Mouse (Mus musculus) midbrain, embryonic 11.5 days (tissue): Measurements from ENCODE around the gene Rapgef3. TPM values are rescaled to one million over a fixed set of nuclear protein-coding genes. Genes with fewer than 3 reads are reported as not detected.

Source experiments
- ATAC-seq: fragments of 200-750 bp; cut with Nextera tagmentation; 2 replicates; pipeline ENCODE4 v1.8.0; 2017; ENCODE audit warnings: moderate TSS enrichment, moderate library complexity; ENCODE audit not compliant: low FRiP score
- DNase-seq: peaks from one replicate; pipeline ENCODE4 v3.0.0; 2015; ENCODE audit warnings: low spot score; ENCODE audit errors: missing footprints
- H3K27ac ChIP-seq: fragments of 300-500 bp; sonication (generic); 2 replicates; pipeline ENCODE4 v1.5.1; 2014; ENCODE audit warnings: low read depth, low read length
- H3K27me3 ChIP-seq: fragments of 300-500 bp; sonication (generic); 2 replicates; pipeline ENCODE4 v1.6.1; 2014; ENCODE audit warnings: mild to moderate bottlenecking, low read length, moderate library complexity, mixed read lengths; ENCODE audit not compliant: control insufficient read depth, insufficient read depth
- H3K36me3 ChIP-seq: fragments of 300-500 bp; sonication (generic); 2 replicates; pipeline ENCODE4 v1.6.1; 2014; ENCODE audit warnings: mild to moderate bottlenecking, low read length, moderate library complexity, mixed read lengths; ENCODE audit not compliant: control insufficient read depth, insufficient read depth
- H3K4me1 ChIP-seq: fragments of 300-500 bp; sonication (generic); 2 replicates; pipeline ENCODE4 v1.6.1; 2014; ENCODE audit warnings: low read length; ENCODE audit not compliant: control insufficient read depth, insufficient read depth
- H3K4me2 ChIP-seq: fragments of 300-500 bp; sonication (generic); 2 replicates; pipeline ENCODE4 v1.6.1; 2014; ENCODE audit warnings: mild to moderate bottlenecking, moderate library complexity
- H3K4me3 ChIP-seq: fragments of 300-500 bp; sonication (generic); 2 replicates; pipeline ENCODE4 v1.5.1; 2014; ENCODE audit warnings: low read depth, low read length
- H3K9ac ChIP-seq: fragments of 300-500 bp; sonication (generic); 2 replicates; pipeline ENCODE4 v1.6.1; 2014; ENCODE audit warnings: low read length
- H3K9me3 ChIP-seq: fragments of 300-500 bp; sonication (generic); 2 replicates; pipeline ENCODE4 v1.6.1; 2016; ENCODE audit warnings: low read length; ENCODE audit not compliant: control insufficient read depth
- WGBS: fragments of 180-500 bp; shearing (Covaris S2); extraction: QIAGEN DNeasy Blood & Tissue Kit; methylation state at CpG from one replicate; pipeline ENCODE4 v1.1.7; 2014; 5-methylcytosine and 5-hydroxymethylcytosine counted together
- polyA plus RNA-seq: library from polyadenylated mRNA; unstranded; fragments of >200 nt; fragmentation: Nextera tagmentation; extraction: Ambion mirVana; gene quantifications from 2 replicates; pipeline ENCODE4 v1.2.1, GENCODE M21; 2014

Rapgef3 gene
- polyA plus RNA-seq, 1 experiment from 2014 or later: 3.0 TPM

- WGBS: 37% methylated on average over 12 of the region's 12 CpGs
- no peaks in the 10 kb centered on the region for H3K9me3 ChIP-seq
- no peak overlapping the region for H3K4me3 ChIP-seq
- H3K27ac ChIP-seq: no peak overlapping the region
- DNase-seq (peak; percentile 93), ATAC-seq (no peak)
- H3K27me3 ChIP-seq: no peaks in the 10 kb centered on the region
- H3K4me1 ChIP-seq: no peaks in the 10 kb centered on the region
- H3K9ac ChIP-seq: no peak overlapping the region
- H3K4me2 ChIP-seq: no peak overlapping the region
- no peaks in the 10 kb centered on the region for H3K36me3 ChIP-seq
Measured at GRCm38 (mm10) chr15:97717861-97718534, 49.8 kb downstream of the Rapgef3 start.

GRCm38 (mm10) chr15:97716782-97717181 lies 51.0 kb downstream of the Rapgef3 start:
- Histone ChIP-seq H3K4me1 (no peaks in the 10 kb centered on the region), H3K27ac (no peak overlapping the region), H3K4me2 (no peak overlapping the region), H3K36me3 (no peaks in the 10 kb centered on the region), H3K4me3 (no peak overlapping the region), H3K27me3 (no peaks in the 10 kb centered on the region), H3K9me3 (no peaks in the 10 kb centered on the region), H3K9ac (no peak overlapping the region)
- DNase-seq (peak; percentile 19), ATAC-seq (no peak)
- WGBS: 92% methylated on average over 11 of the region's 11 CpGs

- H3K27me3 ChIP-seq: no peaks in the 10 kb centered on the region
- WGBS: 97% methylated on average over 1 of the region's 1 CpGs
- H3K9me3 ChIP-seq: no peaks in the 10 kb centered on the region
- H3K4me1 ChIP-seq: no peaks in the 10 kb centered on the region
- ATAC-seq (no peak), DNase-seq (peak; percentile 12)
- no peaks in the 10 kb centered on the region for H3K36me3 ChIP-seq
- H3K27ac ChIP-seq: no peak overlapping the region
- H3K9ac ChIP-seq: no peak overlapping the region
- H3K4me2 ChIP-seq: no peak overlapping the region
- H3K4me3 ChIP-seq: no peak overlapping the region
Measured at GRCm38 (mm10) chr15:97715734-97716133, 52.0 kb downstream of the Rapgef3 start.

GRCm38 (mm10) chr15:97715083-97715482 lies 52.7 kb downstream of the Rapgef3 start:
- no peaks in the 10 kb centered on the region for H3K4me1 ChIP-seq
- H3K27ac ChIP-seq: no peak overlapping the region
- no peaks in the 10 kb centered on the region for H3K36me3 ChIP-seq
- ATAC-seq (no peak), DNase-seq (no peak)
- no peak overlapping the region for H3K4me2 ChIP-seq
- no peak overlapping the region for H3K4me3 ChIP-seq
- H3K9me3 ChIP-seq: no peaks in the 10 kb centered on the region
- no peak overlapping the region for H3K9ac ChIP-seq
- WGBS: 94% methylated on average over 8 of the region's 8 CpGs
- H3K27me3 ChIP-seq: no peaks in the 10 kb centered on the region

- DNase-seq (peak; percentile 61), ATAC-seq (no peak)
- Histone ChIP-seq H3K36me3 (no peaks in the 10 kb centered on the region), H3K27ac (no peak overlapping the region), H3K27me3 (no peaks in the 10 kb centered on the region), H3K4me3 (no peak overlapping the region), H3K4me2 (no peak overlapping the region), H3K9me3 (no peaks in the 10 kb centered on the region), H3K9ac (no peak overlapping the region), H3K4me1 (no peaks in the 10 kb centered on the region)
- WGBS: 63% methylated on average over 6 of the region's 6 CpGs
Measured at GRCm38 (mm10) chr15:97712546-97712945, 55.2 kb downstream of the Rapgef3 start.

- Histone ChIP-seq H3K4me2 (no peak overlapping the region), H3K27me3 (no peaks in the 10 kb centered on the region), H3K27ac (no peak overlapping the region), H3K4me3 (no peak overlapping the region), H3K9me3 (no peaks in the 10 kb centered on the region), H3K36me3 (no peaks in the 10 kb centered on the region), H3K4me1 (peaks cover 2% of the 10 kb centered on the region; the same call in 1 of the 2 replicates), H3K9ac (no peak overlapping the region)
- WGBS: 72% methylated on average over 6 of the region's 6 CpGs
- no peak for DNase-seq
- ATAC-seq: no peak
Measured at GRCm38 (mm10) chr15:97710906-97711305, 56.9 kb downstream of the Rapgef3 start.

- H3K36me3 ChIP-seq: peaks cover 13% of the 10 kb centered on the region
- no peak within 1 kb of the TSS for H3K27ac ChIP-seq
- H3K9ac ChIP-seq: peak within 1 kb of the TSS; percentile 92
- ATAC-seq (peak; percentile 95), DNase-seq (peak; percentile 98)
- H3K9me3 ChIP-seq: no peaks in the 10 kb centered on the region
- peak within 1 kb of the TSS; percentile 57 for H3K4me2 ChIP-seq
- peak within 1 kb of the TSS; percentile 93 for H3K4me3 ChIP-seq
- no peaks in the 10 kb centered on the region for H3K27me3 ChIP-seq
- peaks cover 6% of the 10 kb centered on the region; the same call in 1 of the 2 replicates for H3K4me1 ChIP-seq
- WGBS: under 1% methylated on average over 66 of the region's 71 CpGs
Measured at GRCm38 (mm10) chr15:97705211-97706050, 62.3 kb downstream of the Rapgef3 start, which contains the start of gene Rpap3. TSS of gene Rpap3 (minus strand) at chr15:97705825.

GRCm38 (mm10) chr15:97696616-97697015 lies 71.2 kb downstream of the Rapgef3 start:
- peaks cover 20% of the 10 kb centered on the region for H3K36me3 ChIP-seq

More at GRCm38 (mm10) chr15:97696616-97697015, 71.2 kb downstream of the Rapgef3 start:
- DNase-seq: no peak
- Histone ChIP-seq H3K9me3 (no peaks in the 10 kb centered on the region), H3K4me1 (no peaks in the 10 kb centered on the region), H3K4me3 (no peak overlapping the region), H3K27me3 (no peaks in the 10 kb centered on the region), H3K27ac (no peak overlapping the region), H3K4me2 (no peak overlapping the region), H3K9ac (no peak overlapping the region)
- ATAC-seq: no peak
- 88% methylated on average over 10 of the region's 10 CpGs for WGBS
